Mouse (Mus musculus) stomach, postnatal 0 days (tissue): Measurements from ENCODE around the gene Pkn1.

Experiments
- CTCF ChIP-seq: IDR thresholded peaks from 2 replicates; pipeline ENCODE4 v1.5.1; 2016; ENCODE audit warnings: antibody characterized with exemption, low read depth, mild to moderate bottlenecking, moderate library complexity
- EP300 ChIP-seq: optimal IDR thresholded peaks from 2 replicates; pipeline ENCODE3; 2016; ENCODE audit warnings: antibody characterized with exemption

GRCm38 (mm10) chr8:83737346-83737745 is 38.4 kb upstream of the Pkn1 start:
- TF ChIP-seq CTCF (peak; percentile 49), EP300 (no peak)
